Mouse (Mus musculus) heart, postnatal 14 days (tissue): ENCODE results near the gene Amy2a5. TPM values are rescaled to one million over a fixed set of nuclear protein-coding genes. Genes with fewer than 3 reads are reported as not detected.
"Not testable (repeated sequence)": the region's sequence is repeated elsewhere in the genome, so short reads cannot be mapped to it uniquely, and the experiment has no call there.

Experiments
- DNase-seq, 2 experiments: peaks; one replicate each; pipeline ENCODE4 v3.0.0; 2021 to 2022
- intact Hi-C: fragments of 180-260 bp; cut with DNase I; formaldehyde crosslinking; loops from one replicate; pipeline ENCODE4 v1.15.1; 2025
- long read RNA-seq, 2 experiments: library from polyadenylated mRNA; stranded (forward); transcript quantifications; one replicate each; pipeline ENCODE4 v2.0.0; 2021
- total RNA-seq, 2 experiments: library from RNA; stranded (reverse); gene quantifications; 2 replicates each; pipeline ENCODE4 v1.2.3; 2021

Amy2a5 gene
- total RNA-seq: not detected
- long read RNA-seq, experiment 1: 0 reads
- long read RNA-seq, experiment 2: 0 reads

DNA sequence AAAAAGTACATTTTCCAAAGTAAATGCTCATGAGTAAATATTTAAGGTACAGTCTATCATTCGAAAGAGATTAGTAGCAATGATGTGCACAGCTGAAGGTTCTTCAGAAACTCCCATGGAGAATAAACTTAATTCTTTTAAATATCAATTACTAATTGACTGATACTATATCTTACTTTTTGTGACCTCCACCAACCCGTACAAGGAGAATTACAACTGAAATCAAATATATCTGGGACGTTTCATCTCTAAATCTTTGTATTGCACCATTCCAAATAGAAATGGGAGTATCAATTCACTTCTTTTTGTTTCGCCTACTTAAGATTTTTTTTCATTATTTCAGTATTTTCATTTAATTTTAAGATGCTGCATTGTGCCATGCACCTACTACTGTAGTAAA, at the start of gene Amy2a5:
Gene Amy2a5, minus strand, starts transcription at position 101 of the 400 bp plus-strand sequence.
- intact Hi-C loops: not testable (repeated sequence)

DNA sequence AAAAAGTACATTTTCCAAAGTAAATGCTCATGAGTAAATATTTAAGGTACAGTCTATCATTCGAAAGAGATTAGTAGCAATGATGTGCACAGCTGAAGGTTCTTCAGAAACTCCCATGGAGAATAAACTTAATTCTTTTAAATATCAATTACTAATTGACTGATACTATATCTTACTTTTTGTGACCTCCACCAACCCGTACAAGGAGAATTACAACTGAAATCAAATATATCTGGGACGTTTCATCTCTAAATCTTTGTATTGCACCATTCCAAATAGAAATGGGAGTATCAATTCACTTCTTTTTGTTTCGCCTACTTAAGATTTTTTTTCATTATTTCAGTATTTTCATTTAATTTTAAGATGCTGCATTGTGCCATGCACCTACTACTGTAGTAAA, 32.7 kb upstream of the Amy2a5 start, which contains the start of gene Amy2a4:
Gene Amy2a4, minus strand, starts transcription at position 101 of the 400 bp plus-strand sequence.
- intact Hi-C loops, DNase-seq: not testable (repeated sequence)

More for the DNA sequence above, at the start of gene Amy2a5:
- DNase-seq: not testable (repeated sequence)

DNA sequence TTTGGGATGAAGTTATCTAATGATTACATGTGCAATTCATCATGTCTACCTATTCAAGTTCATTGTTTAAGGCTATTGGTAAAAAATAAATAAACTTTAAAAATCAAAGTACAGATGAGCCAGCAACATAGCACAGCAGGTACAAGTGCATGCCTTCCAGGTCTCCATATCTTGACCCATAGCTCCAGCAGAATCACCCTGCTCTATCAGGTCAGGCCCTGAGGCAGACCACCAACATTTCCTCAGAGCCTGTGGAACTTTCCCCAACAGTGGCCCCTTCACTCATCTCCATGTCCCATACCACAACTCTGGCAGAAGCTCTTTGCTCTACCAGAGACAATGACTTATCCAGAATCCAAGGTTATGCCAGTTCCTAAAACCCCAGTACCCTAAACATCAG, 21.6 kb upstream of the Amy2a5 start:
- intact Hi-C loops, DNase-seq: not testable (repeated sequence)

DNA sequence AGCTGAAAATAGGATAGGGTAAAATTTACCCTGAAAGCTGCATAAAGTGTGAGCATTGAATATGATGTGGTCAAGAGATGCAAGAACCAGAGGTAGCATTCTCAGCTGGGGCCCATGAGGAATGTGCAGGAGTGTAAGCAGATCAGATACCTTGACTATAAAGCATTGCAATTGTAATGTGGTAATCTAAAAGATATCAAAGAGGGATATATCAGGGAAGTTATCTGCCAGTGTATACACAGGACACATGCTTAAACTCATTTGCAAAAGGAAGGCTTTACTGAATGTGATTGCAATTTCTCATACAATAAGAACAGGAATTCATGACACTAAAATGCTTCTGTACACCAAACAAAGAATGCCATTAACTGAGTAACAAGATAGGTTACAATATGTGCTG, 20.9 kb upstream of the Amy2a5 start:
- intact Hi-C loops, DNase-seq: not testable (repeated sequence)

DNA sequence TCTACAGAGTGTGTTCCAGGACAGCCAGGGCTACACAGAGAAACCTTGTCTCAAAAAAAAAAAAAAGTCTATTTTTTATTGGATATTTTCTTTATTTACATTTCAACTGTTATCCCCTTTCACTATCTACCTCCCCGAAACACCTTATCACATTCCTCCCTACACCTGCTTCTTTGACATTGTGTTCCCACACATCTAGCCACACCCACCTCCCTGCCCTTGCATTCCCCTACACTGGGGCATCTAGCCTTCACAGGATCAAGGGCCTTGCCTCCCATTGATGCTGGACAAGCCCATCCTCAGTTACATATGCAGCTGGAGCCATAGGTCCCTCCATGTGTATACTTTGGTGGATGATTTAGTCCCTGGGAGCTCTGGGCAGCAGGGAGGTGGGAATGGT, 31.5 kb downstream of the Amy2a5 start:
- intact Hi-C loops: no loop called here
- no peak for DNase-seq

Other genes starting within 250 kb of the Amy2a5 start
- not detected for gene Amy2a4, start 32.6 kb upstream of the Amy2a5 start, total RNA-seq
- gene Amy2a3, start 65.2 kb upstream of the Amy2a5 start, total RNA-seq: not detected
- not detected for gene Amy2a2, start 97.8 kb upstream of the Amy2a5 start, total RNA-seq